Mouse (Mus musculus) liver, embryonic 14.5 days (tissue): ENCODE data around the gene Emid1.

Experiments
- CTCF ChIP-seq: IDR thresholded peaks from 2 replicates; pipeline ENCODE4 v1.5.1; 2016; ENCODE audit warnings: antibody characterized with exemption, low read depth, control low read depth
- EP300 ChIP-seq: IDR thresholded peaks from 2 replicates; pipeline ENCODE4 v1.6.1; 2016; ENCODE audit warnings: antibody characterized with exemption, low read depth

- TF ChIP-seq CTCF, result no peak
- TF ChIP-seq EP300, result no peak
These were observed 40.0 kb upstream of the Emid1 start for GRCm38 (mm10) chr11:5192084-5192516.
